Mouse (Mus musculus): ENCODE data around the gene Ttc7.

The Ttc7 gene

DNA sequence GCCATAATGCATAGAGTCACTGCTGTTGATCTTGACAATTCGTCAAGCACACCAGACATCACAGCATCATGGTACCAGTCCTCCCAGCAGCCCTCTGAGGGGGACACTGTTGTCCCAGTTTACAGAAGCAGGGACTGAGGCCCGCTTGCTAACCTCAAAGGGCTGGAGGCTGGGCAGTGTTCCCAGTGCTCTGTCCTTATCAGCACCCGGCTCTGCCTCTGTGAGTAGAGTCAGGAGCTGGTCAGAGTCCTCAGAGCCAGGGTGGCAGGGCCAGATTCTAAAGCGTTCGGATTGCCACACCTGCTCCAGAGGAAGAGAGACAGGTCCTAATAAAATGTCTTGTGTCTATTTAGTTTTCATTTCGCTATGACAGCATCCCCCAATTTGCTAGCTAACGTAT, 55.0 kb downstream of the Ttc7 start:
- no peak for DNase-seq (ENCODE audit: low spot score in 2 of 2)

DNA sequence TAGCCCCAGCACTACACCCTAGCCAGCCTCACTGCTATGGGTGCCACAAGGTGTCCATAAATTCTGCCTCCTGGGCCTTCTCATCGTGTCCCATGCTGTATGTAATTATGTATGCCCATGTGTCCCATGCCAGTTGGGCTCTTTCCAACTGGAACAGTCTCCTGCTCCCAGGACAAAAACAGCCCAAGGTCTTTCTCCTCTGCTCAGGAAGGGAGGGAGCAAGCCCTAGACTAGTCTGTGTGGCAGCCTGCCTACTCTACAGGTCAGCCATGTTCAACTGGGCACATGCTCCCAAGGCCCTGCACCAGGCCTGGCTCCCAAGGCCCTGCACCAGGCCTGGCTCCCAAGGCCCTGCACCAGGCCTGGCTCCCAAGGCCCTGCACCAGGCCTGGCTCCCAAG, 56.4 kb downstream of the Ttc7 start:
- no peak for DNase-seq (ENCODE audit: low spot score in 2 of 2)

DNA sequence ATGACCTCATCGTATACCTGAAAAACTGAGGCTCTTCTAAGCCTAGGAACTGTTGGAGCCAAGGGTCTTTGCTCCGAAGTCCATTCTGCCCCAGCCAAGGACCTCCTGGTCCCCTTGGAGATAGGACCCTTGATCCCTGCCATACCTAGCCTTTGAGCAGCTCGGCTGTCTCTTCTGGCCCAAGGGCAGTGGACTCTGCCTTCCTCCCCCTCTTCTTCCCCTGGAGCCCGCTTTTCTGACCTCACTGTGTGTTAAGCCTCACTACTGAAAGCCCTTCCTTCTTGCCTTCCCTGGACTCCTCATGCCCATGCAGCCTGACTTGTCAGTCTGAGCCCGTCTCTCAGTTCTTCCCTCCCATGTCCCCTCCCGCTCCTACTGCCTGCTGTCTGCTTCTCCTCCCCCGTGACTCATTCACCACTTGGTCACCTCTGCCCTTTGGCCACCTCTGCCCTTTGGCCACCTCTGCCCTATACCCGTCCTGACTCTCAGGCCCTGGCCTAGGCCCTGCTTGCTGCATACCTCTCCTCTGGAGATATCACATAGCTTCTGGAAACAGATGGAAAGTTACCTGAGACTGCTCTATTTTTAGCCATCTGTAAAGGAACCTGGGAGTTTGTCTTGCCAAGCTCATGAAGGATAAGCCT, 60.5 kb downstream of the Ttc7 start:
- DNase-seq (ENCODE audit: low spot score in 2 of 2) = no peak

DNA sequence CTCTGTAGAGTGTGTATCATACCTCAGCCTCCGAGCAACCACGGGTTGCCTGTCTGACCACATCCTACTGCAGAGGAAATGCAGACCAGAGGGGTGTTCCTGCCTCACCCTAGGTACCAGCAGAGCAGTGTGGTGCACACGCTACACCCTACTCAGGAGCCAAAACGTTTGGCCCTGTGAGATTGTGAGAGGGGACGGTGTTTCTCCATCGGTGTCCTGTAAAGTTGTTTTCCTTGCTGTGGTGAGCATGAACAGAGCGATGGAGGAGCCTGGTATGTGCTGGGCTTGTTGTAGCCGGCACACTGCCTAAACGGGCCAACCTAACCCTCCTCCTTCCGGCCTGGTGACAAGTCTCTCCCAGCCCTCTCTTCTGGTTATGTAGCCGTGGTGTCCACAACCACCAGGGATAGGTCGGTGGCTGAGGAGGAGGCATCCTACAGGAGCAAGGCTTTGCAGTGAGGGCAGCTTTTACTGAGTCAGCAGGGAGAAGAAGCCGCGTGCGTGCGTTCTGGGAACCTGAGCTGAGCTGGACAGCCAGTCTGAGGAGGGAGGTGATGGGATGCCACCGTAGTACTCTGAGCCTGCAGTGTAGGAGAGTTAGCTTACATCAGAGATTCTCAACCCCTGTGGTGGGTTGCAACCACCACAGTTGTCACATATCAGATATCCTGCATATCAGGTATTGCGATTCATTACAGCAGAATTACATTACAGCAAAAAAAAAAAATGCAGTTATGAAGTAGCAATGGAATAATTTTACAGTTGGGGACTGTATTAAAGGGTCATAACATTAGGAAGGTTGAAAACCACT, 62.0 kb downstream of the Ttc7 start:
- no peak for DNase-seq (ENCODE audit: low spot score in 2 of 2)

DNA sequence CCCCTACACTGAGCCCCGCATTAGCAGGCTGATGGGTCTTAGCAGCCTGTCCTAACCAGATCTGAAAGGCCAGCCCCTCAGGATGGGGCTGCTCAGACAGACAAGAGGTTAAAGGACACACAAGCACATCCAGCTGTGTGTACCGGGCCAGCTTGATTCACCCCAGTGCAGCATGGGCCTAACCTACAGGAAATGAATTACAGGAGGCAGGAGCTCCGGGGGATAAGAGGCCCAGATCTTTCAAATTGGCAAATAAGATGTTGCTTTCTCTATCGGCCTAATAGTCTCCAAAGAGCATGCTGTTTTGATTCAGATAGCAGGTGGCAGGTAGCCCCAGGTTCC, 62.5 kb downstream of the Ttc7 start:
- DNase-seq (ENCODE audit: low spot score in 2 of 2) = no peak

DNA sequence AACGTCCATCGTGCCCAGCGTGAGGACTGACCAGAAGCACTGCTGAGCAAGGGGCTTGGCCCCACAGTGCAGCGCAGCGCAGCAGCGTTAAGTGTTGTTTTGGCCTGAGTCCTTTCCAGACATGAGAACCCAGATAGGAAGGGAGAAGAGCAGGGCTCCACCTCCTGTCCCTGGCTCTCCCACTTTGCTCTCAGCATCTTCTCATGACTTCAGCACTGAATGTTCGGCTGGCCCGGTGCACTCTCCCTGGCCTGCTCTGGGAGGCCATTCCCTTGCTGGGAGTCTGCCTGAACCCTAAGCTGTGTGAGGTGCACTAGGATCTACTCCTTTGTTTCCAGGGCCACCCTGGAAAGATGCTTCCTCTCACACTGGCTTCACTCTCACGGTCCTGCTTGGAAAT, 65.7 kb downstream of the Ttc7 start:
- no peak for DNase-seq (ENCODE audit: low spot score in 2 of 2)

DNA sequence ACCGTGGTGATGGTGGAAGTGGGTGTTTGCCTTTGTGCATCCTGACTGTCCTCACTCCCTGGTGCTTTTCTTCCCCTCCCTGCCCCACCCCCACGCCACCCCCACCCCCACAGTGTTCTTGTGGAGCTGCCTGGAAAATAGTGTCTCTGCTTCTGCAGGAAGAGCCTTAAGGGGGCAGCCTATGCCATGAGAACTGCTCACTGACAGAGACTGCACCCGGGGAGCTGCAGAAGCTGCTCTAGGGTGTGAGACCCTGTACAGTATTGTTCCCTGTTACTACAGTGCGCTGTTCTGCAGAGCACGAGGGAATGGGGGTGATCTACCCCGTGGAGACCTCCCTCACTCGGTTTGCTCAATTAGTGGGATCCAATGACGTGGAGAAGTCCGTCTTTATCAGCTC, 66.4 kb downstream of the Ttc7 start:
- no peak for DNase-seq (ENCODE audit: low spot score in 2 of 2)

DNA sequence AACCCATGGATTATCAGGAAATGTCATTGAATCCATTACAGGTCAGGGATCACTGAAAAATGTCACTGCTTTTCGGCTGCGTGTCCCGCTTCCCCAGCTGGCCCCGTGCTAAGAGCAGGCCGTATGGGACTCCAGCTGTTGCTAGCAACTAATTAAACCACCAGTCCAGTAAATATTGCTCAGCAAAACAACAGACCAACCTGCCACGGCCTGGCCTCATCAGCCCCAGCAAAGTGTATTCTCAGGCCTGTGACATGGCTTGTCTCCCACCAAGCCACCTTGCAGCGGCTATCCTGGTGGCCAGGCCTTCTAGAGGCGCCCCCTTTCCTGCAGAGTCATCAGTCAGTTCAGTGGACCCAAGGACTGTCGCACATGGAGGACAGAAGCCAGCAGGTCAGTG, 66.9 kb downstream of the Ttc7 start:
- DNase-seq (ENCODE audit: low spot score in 2 of 2) = no peak

DNA sequence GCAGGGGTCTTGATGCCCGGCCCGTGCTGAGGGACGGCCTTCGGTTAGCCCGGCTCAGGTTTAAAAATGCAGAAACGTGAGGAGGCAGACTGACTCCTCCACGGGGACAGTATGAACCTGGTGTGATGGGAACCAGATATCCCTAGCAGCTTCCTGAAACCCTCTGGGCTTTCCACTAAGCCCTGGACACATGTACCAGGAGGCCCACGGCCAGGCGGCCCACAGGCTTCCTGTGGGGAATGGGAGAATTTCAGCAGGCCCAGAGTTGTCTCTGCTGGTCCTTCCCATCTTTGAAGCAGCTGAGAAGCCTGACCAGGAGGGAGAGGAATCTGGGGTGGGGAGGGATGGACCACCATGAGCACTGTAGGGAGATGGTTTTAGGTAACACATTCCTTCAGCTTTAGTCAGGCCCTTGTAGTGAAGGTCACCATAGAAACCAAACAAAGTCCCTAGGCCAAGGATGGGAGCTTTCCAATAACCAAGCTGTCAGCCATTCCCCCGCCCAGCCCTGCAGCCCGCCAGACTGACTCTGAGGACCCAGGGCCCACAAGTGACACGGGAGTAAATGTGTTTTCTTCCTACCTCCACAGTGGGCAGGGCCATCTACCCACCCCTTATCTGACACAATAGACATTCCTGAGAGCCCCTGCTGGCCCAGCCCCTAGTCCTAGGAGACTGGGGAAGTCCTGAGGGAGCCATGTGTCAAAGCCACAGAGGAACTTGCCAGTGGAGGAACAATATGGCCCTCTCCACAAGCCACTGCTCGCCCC, 68.0 kb downstream of the Ttc7 start:
- peak in 1 of 2 experiments; percentile 45 for DNase-seq (ENCODE audit: low spot score in 2 of 2)

DNA sequence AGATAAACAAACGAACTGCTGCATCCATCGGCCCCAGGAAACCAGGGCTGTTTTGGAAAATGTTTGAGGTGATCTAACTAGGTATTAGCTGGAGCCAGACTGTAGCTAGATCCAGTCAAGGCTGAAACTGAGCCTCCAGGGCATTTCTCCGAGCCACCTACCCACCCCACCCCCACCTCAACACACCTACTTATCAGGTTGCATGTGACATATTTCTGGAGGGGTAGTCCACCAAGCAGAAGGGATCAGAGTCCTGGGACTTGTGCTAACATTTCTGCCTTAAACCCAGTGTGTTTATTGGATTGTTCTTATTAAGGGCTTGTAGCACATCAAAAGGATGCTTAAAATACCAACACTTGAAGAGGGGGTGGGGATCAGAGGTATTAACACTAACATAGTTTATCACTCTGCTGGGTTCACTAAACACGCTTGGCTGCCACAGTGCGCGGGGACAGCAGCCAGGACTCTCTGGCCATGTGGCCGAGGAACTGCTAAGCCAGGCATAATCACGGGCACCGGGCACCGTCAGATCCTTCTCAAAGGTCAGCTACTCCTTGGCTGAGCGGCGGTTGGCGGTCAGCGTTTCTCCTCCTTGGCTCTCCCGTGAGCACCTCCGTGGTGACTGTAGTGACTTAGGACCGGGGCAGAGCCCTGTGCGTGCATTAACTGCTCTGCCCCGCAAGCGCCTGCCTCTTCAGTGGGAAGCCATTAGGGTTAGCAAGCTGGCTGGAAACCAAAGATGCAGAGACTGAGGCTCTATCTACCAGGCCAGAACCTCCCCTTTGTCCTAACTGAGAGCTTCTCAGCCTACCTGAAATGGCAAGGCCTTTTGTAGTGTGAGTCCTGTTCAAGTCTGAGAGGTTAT, 68.8 kb downstream of the Ttc7 start:
- DNase-seq (ENCODE audit: low spot score in 2 of 2) = no peak

DNA sequence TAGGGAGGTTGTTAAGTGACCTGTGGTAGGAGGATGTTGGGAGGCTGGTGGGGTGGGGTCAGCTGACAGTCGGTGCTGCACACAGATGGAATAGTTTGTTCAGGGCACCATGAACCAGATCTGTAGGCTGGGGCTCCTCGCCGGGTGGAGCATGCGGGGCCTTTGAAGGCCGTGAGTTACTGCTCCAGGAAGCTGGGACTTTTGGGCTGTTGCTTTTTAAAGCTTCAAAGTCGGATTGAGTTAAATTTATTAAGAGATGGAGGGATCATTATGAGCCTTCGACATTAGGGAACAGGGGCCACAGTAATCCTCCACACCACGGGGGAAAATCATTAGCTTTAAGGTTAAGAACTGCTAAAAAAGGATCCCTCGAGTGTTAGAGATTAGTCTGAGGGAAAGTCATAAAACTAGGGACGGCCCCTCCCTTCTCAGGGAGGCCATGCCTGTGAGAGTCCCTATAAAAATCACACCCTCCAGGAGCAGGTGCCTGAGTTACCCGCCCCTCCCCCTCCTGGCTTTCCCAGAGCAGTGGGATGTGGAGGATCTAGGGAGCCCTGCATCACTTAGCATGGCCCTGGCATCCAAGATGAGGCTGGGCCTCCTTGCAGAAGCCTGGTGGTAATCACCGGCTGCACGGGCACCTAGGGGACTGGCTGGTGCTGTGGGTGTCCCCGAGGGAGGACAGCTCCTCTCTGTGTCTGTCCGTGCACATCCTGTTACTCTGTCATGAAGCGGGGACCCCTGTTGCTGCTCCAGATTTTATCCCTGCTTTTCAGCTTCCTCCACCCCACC, 69.6 kb downstream of the Ttc7 start:
- DNase-seq (ENCODE audit: low spot score in 2 of 2) = no peak

DNA sequence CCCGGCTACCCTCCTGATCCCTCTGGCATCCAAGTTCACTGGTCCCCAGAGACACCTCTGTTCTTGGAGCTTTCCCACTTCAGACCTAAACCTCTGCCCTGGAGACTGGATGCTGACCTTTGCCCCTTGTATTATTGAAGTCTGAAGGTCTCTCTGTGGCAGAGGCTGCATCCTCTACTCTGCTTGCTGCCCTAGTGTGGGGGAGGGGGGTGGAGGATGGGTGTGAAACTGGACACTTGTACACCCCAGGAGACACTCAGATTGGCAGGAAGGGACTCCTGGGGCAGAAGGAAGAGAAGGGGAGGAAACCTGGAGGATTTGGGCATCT, 70.2 kb downstream of the Ttc7 start:
- no peak for DNase-seq (ENCODE audit: low spot score in 2 of 2)

DNA sequence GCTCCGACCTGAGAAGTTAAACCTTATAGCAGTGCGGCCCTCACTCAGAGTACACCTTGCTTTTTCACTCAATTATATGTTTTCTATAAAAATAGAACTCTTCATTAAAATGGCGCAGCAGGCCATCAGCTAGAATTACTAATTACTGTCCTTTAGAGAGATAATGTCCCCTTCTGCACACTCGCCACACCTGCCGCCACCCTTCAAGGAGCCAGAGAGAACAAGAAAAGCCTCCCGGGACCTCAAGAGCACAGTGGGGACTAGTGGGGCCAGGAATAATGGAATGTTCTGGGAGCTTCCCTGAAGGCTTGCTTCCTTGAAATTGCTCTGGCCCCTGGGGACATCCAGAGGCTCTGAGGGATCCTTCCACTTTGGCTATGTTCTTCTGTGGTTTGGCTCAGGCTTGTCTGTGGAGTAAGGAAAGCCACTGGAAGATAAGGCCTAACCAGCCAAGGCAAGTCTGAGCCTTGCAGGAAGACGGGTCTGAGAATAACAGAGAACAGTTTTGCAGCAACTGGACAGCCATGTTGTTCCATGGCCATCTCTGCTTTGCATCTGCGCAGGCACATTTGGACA, 71.1 kb downstream of the Ttc7 start:
- DNase-seq (ENCODE audit: low spot score in 2 of 2) = no peak

DNA sequence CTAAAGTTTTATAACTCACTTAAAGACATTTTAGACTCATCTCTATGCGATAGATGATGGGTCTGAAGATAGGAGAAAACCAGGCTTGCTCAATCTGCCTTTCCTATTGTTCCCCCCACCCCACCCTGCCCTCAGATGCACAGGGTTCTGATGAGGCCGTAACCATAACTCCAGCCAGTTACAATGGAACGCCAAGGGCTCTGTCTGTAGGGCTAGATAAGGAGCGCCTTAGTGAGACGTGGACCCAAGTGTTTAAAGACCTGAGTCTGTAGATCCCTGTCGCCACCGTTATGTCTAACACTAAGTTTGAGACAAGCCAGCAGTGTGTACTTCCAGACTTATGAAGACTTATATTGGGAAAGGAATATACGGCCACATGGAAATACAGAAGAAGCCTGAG, 72.8 kb downstream of the Ttc7 start:
- DNase-seq (ENCODE audit: low spot score in 2 of 2) = no peak

DNA sequence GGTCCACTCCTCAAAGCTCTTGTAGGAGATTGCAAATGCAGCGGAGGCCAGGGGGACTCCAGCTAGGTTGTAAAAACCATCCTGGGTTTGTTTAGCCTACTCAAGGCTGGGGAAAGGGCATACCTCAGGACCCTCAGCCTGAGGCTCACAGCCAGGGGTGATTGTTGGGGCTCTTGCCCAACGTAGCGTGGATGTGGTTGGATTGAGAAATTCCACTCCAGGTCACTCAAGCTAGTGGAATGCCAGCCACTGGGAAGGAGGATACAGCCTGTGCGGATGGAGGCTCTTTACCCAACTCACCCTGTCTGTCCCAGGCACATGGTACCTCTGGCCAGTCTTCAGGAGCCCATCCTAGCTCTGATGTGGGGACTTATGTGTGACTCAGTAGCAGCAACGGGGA, 73.6 kb downstream of the Ttc7 start:
- no peak for DNase-seq (ENCODE audit: low spot score in 2 of 2)

DNA sequence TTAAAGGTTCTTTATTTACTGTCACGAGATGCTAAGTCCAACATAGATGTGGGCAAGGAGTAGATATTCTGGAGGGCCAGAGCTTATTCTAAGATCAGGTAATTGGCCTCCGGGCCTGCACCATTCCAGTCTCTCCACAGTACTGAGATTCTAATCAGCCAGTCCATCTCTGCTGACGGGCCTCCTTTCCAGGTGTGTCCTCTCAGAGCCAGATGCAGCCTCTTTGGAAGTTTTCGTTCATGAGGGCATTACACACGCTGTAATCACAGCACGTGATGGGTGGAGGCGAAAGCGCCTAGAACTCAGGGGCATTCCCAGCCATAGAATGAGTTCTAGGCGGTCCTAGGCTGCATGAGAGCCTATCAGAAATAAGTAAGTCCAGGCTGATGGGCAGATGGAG, 74.8 kb downstream of the Ttc7 start:
- DNase-seq (ENCODE audit: low spot score in 2 of 2) = no peak

DNA sequence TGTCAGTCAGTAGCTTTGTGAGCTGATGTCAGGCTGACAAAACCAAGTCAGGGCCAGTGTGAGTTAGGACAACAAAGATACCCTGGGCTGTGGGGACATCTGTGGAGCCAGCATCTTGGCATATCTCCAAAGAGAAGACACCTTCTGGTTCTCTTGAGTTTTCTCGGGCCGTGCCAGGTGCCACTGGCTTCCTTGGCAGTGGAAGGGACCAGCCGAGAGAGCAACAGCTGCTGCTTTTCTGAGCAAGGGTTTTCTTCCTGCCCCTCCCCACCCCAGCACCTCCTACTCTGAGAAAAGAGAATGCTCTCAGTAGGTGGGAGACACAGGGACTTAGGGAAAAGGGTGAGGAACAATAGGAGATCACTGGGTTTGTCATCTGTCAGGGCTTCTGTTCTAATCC, 78.4 kb downstream of the Ttc7 start:
- DNase-seq (ENCODE audit: low spot score in 2 of 2) = no peak

DNA sequence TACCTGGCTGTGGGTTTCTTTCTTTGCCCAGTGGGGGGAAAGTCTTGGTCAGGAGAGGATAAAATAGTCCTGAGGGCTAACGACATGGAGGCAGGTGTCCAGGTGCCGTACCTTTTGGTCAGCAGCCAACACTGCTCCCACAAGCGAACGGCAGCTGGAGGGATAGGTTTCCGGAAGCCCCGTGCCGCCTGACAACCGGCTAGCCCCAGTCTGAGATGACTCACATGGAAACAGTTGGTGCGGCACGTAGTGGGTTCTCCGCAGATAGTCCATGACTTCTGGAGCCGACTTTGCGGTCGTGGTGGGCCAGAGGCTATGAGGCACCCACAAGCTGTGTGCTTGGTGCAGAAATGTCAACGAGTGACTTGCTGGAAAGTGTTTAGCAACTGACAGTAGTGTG, 81.4 kb downstream of the Ttc7 start:
- DNase-seq (ENCODE audit: low spot score in 2 of 2) = no peak

DNA sequence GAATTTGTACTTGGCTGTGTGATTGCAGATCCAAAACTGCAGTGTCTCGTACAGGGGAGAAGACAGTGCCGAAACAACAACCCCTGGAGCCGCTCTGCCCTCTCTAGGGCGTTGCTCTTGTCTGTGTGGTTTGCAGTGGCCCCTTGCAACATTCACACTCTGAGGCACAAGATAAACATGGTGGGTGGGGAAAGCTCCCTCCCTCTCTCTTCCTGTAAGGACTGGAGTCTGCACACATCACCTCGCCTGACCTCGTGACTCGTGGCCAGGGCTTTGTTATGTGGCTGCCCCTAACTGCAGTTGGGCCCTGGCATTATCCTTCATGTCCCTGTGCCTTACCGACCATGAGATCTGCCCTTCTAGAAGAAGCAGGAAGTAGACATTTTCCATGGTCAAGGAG, 82.6 kb downstream of the Ttc7 start:
- no peak for DNase-seq (ENCODE audit: low spot score in 2 of 2)

DNA sequence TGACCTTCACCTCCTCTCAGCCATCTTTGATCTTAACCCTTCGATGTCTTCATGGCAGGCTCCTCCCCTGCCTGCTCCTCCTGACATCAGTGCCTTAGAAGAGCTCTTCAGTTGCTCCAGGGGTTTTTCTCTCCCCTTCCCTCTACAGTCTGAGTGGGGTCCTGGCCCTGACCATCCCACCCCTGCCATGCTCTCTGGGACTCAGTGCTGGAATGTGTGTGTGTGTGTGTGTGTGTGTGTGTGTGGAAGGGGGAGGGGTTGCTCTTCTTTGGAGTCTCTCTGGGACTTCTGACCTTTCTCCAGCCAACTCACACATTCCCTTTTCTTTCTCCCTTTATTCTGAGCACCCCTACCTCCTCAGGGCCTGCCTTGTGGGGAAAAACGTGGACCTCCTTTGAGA, 83.8 kb downstream of the Ttc7 start:
- no peak for DNase-seq (ENCODE audit: low spot score in 2 of 2)

DNA sequence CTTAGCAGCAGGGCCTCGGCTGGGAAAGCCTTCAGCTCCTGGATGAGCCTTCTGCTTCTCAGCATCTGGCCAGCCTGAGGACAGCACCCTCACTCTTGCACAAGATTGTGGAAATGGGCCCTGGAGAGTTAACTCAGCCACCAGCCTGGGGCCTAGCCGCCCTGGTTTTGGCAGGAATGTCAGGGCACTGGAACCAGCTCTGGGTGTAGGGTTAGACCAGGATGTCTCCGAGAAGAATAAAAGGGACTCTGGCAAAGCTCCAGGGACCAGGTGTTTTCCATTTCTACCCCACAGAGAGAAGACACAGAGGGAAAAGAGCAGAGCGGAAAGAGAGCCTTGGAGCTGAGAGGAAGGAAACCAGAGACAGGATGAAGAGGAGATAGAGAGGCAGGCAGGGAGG, 84.5 kb downstream of the Ttc7 start:
- no peak for DNase-seq (ENCODE audit: low spot score in 2 of 2)

Measured in urinary bladder, adult 18-20 months (tissue).